Mouse (Mus musculus): Measurements from ENCODE around the gene Sdhaf1.
A peak's percentile ranks its signal among the peaks of the same experiment; 100 is the strongest.

Gene Sdhaf1

GRCm38 (mm10) chr7:30323795-30324194 is at the start of gene Sdhaf1:
TSS of gene Sdhaf1 (minus strand) at chr7:30323895.
- no peak for DNase-seq (ENCODE audit: low read depth)

GRCm38 (mm10) chr7:30367466-30367865 is 43.8 kb upstream of the Sdhaf1 start:
- no peak for DNase-seq (ENCODE audit: low read depth)

GRCm38 (mm10) chr7:30363344-30363738 is 39.6 kb upstream of the Sdhaf1 start:
- no peak for DNase-seq (ENCODE audit: low read depth)

- no peak for DNase-seq (ENCODE audit: low read depth)
Observed at GRCm38 (mm10) chr7:30362652-30363343, 39.1 kb upstream of the Sdhaf1 start, which contains the start of gene Lrfn3. TSS of gene Lrfn3 (minus strand) at chr7:30362772.

GRCm38 (mm10) chr7:30360028-30360427 is 36.3 kb upstream of the Sdhaf1 start:
- no peak for DNase-seq (ENCODE audit: low read depth)

GRCm38 (mm10) chr7:30359276-30359865 is 35.7 kb upstream of the Sdhaf1 start:
- DNase-seq (ENCODE audit: low read depth) = no peak

- DNase-seq (ENCODE audit: low read depth) = no peak
Observed at GRCm38 (mm10) chr7:30358378-30359186, 34.9 kb upstream of the Sdhaf1 start.

- no peak for DNase-seq (ENCODE audit: low read depth)
Observed at GRCm38 (mm10) chr7:30354059-30354458, 30.4 kb upstream of the Sdhaf1 start.

- peak; percentile 86 for DNase-seq (ENCODE audit: low read depth)
Observed at GRCm38 (mm10) chr7:30353279-30353822, 29.7 kb upstream of the Sdhaf1 start.

GRCm38 (mm10) chr7:30347828-30348227 is 24.1 kb upstream of the Sdhaf1 start:
- DNase-seq (ENCODE audit: low read depth) = peak; percentile 81

GRCm38 (mm10) chr7:30346635-30347379 is 23.1 kb upstream of the Sdhaf1 start:
- peak; percentile 82 for DNase-seq (ENCODE audit: low read depth)

GRCm38 (mm10) chr7:30339432-30340109 is 15.9 kb upstream of the Sdhaf1 start:
- DNase-seq (ENCODE audit: low read depth) = no peak

- DNase-seq (ENCODE audit: low read depth) = peak; percentile 85
Observed at GRCm38 (mm10) chr7:30336384-30336783, 12.7 kb upstream of the Sdhaf1 start.

- no peak for DNase-seq (ENCODE audit: low read depth)
Observed at GRCm38 (mm10) chr7:30335688-30336087, 12.0 kb upstream of the Sdhaf1 start.

- no peak for DNase-seq (ENCODE audit: low read depth)
Observed at GRCm38 (mm10) chr7:30334563-30334962, 10.9 kb upstream of the Sdhaf1 start.

- DNase-seq (ENCODE audit: low read depth) = peak; percentile 68
Observed at GRCm38 (mm10) chr7:30333436-30333835, 9.7 kb upstream of the Sdhaf1 start.

GRCm38 (mm10) chr7:30332622-30333259 is 9.0 kb upstream of the Sdhaf1 start:
- peak; percentile 69 for DNase-seq (ENCODE audit: low read depth)

GRCm38 (mm10) chr7:30331887-30332286 is 8.2 kb upstream of the Sdhaf1 start:
- DNase-seq (ENCODE audit: low read depth) = peak; percentile 94

GRCm38 (mm10) chr7:30328379-30328778 is 4.7 kb upstream of the Sdhaf1 start:
- DNase-seq (ENCODE audit: low read depth) = no peak

GRCm38 (mm10) chr7:30327140-30327539 is 3.4 kb upstream of the Sdhaf1 start:
- DNase-seq (ENCODE audit: low read depth) = peak; percentile 34

- DNase-seq (ENCODE audit: low read depth) = no peak
Observed at GRCm38 (mm10) chr7:30326427-30326826, 2.7 kb upstream of the Sdhaf1 start.

Data from naive thymus-derived CD4-positive, alpha-beta T cell, adult 2 months (primary cell).